Mouse (Mus musculus) adrenal gland, adult (tissue): ENCODE results near the gene Ncstn.

Experiments
- DNase-seq, 2 experiments: peaks; one replicate each; pipeline ENCODE4 v3.0.0; 2022 to 2023; ENCODE audit warnings: low spot score in 1 of 2; ENCODE audit not compliant: inconsistent age in 2 of 2

Gene Ncstn

DNA sequence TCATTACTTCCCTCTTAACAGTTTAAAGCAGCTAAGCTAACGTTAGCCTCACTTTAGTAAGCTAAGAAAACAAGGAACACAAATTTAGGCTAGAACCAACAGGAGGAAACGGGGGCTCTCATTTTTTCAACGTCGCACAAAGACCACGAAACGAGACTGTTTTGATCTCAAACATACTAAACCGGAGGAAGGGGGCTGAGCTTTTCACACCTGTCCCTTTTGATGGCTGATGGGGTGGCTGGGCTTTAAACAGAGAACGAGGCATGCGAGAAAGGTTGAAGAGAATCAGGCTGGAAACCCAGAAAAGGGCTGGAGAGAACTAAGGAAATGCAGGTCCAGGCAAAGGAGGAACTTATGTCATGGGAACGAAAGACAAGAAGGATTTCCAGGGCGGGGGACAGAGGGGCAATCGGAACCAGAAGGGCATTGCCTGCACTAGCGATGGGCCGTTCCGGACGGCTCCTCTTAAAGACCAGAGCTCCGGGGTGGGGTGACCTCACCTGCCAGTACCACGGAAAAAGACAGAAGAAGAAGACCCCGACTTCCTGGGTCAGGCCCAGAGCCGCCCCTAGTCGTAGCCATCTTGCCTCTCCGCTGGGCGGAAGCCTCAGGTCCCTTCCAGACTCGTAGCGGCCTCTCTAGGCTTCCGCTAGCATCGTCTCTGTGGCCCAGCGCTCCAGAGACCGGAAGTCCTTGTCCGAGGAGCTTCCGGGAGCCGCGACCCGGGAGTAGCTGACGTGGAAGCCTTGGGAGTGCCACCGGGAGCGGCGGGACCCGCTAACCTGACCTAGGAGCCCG is at the start of gene Ncstn, which contains the start of gene Copa:
TSS of gene Ncstn (minus strand) at position 695 of the 798 bp plus-strand sequence.
TSS of gene Copa (plus strand) at position 429 of the 798 bp plus-strand sequence.
- peak; percentile 95 to 99 for DNase-seq

DNA sequence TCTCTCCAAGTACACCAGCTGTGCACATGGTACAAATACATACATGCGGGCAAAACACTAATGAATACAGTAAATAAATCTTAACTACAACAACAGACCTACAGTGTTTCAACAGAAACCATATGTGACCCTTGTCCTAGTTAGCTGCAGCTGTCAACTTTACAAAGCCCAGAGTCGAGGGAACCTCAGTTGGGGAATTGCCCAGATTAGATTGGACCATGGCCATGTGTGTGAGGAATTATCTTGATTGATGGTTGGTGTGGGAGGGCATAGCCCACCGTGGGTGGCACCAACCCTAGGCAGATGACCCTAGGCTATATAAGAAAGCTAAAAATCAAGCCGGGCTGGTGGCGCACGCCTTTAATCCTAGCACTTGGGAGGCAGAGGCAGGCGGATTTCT is 49.7 kb upstream of the Ncstn start:
- DNase-seq, result no peak

DNA sequence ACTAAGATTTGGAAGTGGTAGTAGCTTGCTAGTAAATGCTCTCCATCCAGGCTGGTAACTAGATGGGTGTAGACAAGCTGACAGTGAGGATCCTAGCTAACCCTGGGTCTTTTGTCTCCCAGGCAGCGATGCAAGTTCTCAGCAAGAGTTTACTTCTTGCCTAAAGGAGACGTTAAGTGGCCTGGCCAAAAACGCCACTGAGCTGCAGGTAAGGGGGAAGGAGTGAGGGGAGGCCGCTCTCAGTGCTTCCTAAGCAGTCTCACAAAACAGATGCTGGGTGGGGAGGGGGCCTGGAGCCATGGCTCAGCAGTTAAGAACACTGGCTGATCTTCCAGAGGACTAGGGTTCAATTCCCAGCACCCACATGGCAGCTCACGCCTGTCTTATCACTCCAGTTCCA is 47.2 kb upstream of the Ncstn start:
- no peak for DNase-seq

DNA sequence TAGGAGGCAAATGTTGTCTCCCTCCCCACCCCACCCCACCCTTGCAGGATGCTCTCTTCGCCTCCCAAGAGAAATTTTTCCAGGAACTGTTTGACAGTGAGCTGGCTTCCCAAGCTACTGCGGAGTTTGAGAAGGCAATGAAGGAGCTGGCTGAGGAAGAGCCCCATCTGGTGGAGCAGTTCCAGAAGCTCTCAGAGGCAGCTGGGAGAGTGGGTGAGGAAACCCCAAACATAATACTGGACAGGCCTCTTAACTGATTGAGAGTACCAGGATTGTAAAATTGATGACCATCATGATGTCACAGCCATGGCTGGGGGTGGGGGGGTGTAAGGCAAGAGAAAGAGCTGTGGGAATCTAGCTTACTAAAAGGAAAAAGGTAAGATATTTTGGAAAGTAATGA is 46.5 kb upstream of the Ncstn start:
- no peak for DNase-seq

DNA sequence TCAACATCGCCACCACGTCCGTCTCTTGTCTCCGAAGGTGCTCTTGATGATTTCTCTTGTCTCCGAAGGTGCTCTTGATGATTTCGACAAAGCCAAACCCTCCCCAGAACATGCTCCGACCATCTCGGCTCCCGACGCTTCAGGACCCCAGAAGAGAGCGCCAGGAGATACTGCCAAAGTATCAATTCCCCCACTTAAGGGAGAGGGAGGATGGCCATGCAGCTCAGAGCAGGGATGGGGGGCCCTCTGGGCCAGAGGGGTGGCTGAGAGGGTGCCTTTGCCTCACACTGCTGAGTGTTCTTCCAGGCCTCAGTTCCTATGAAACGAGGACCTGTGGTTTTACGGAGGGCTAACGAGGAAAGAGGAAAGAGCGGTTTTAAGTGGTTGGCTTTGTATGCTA is 46.0 kb upstream of the Ncstn start:
- DNase-seq, result no peak

DNA sequence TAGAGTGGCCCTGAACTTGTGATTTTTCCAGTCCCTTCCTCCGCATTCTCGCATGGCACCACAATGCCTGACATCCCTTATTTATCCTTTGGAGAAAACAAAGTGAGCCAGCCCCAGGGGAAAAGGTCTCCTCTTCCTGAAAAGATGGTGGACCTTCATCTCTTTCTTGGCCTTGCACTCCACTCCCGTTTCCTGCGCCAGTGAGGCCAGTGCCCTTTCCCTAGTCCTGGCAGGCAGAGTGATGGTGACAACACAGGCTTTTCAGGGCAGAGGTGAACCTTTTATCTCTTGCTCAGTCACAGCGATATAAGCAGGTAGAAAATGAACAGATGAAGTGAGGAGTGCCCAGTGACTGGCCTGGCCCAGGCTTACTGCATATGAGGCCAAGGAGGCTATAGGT is 44.9 kb upstream of the Ncstn start:
- DNase-seq, result peak; percentile 42 to 80

DNA sequence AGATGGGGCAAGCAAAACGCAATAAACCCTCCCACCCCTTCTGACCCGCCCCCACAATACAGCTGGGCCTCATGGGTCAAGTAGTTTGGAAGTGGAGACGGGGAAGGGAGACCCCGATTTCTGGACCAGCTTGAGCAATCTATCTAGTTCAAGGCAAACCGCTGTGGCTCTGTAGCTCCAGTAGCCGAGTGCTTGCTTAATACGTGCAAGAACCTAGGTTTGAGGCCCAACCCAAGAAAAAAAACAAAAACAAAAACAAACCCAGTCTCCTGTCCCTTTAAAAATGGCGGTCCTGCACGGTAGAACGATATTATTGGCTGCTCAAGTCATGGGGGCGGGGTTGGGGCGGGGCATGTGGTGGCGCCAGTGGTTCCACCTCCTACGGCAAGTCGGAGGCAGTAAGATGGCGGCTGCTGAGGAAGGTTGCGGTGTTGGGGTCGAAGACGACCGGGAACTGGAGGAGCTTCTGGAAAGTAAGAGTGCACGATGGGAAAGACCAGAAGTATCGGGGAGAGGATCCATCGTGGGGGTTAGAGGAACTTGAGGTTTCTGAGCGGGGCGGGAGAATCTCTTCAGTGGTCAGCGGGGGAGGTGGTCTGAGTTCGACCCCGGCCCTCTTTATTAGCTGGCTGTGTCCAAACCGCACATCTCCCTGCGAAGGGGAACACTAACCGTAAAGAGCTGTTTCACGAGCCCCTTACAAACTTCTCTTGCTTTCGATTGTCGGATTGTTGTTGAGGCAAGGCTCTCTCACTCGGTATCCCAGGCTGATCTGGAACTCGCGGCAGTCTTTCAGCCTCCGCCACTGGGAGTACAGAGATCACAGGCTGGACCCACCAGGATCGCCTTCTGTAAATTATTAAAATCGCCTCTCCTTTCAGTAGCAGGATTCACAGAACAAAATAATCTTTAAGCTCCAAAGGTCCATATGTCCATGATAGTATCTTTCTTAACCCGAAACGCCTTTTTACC is 44.1 kb upstream of the Ncstn start, which contains the start of gene Pex19:
TSS of gene Pex19 (plus strand) at position 380 of the 972 bp plus-strand sequence.
- DNase-seq, result peak; percentile 78 to 92

DNA sequence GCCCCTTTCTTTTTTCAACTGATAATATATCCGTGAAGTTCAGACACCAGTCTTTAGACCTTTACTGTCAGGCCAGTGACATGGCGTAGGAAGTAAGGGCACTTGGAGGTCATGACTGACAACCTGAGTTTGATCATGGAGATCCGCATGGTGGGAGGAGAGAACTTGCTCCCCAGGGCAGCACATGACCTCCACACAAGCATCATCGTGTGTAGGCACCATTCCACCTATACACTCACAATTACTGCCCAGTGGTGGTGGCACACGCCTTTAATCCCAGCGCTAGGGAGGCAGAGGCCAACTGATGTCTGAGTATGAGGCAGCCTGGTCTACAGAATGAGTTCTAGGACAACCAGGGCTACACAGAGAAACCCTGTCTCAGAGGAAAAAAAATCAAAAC is 42.0 kb upstream of the Ncstn start:
- DNase-seq, result no peak

DNA sequence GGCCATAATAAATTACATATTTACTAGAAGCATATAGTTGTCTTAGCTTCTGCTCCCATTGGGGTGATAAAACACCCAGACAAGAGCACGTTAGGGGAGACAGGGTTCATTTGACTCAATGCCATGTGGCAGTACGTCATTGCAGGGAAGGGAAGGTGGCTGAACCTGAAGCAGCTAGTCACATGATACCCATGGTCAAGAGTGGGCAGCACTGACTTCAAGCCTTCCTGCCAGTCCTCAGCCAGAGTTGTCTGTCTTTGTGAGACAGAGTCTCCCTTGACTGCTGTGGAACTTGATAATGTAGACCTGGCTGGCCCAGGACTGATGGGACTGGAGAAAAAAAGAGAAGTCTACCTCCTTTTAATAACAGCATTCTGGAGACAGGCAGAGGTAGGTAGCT is 40.1 kb upstream of the Ncstn start:
- DNase-seq, result no peak

DNA sequence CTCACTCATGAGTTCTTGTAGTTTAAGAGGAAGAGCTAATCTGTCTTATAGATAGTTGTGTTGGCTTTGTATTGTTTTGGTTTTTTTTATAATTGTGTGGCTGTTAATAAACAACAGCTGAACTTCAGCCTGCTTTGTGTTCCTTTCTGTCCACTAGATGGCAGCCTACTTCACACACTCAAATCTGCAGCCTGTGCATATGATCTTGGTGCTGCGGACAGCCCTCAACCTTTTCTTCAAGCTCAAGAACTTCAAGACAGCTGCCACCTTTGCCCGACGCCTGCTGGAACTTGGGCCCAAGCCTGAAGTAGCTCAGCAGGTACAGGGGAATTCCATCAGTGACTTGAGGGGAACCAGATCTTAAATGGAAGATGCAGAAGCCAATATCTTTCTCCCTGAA is 37.1 kb upstream of the Ncstn start:
- DNase-seq, result peak; percentile 39 to 78

DNA sequence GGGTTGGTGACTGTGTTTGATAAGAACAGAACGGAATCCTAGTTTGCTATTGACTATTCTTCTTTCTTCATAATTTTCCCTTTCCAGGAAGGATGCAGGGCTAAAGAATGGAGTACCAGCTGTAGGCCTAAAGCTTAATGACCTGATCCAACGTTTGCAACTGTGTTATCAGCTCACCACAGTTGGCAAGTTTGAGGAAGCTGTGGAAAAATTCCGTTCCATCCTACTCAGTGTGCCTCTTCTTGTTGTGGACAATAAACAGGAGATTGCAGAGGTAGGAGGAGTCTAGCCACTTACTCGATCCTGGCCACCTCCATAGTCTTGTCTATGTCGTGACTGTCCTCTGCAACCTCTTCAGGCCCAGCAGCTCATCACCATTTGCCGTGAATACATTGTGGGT is 36.5 kb upstream of the Ncstn start:
- DNase-seq, result no peak

DNA sequence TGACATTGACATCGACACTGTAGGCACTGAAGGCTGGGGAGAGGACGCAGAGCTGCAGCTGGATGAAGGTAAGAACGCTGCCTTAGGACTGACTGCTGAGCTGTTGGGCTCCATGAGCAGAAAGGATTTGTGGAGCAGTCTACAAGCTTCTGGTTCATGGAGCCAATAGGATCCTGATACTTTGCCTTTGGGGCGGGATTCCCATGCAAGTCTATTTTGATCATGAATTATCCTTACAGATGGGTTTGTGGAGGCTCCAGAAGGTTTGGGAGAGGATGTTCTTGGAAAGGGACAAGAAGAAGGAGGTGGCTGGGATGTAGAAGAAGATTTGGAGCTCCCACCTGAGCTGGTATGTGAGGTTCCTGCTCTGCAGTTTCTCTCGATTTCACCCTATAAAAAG is 34.4 kb upstream of the Ncstn start:
- DNase-seq, result no peak

DNA sequence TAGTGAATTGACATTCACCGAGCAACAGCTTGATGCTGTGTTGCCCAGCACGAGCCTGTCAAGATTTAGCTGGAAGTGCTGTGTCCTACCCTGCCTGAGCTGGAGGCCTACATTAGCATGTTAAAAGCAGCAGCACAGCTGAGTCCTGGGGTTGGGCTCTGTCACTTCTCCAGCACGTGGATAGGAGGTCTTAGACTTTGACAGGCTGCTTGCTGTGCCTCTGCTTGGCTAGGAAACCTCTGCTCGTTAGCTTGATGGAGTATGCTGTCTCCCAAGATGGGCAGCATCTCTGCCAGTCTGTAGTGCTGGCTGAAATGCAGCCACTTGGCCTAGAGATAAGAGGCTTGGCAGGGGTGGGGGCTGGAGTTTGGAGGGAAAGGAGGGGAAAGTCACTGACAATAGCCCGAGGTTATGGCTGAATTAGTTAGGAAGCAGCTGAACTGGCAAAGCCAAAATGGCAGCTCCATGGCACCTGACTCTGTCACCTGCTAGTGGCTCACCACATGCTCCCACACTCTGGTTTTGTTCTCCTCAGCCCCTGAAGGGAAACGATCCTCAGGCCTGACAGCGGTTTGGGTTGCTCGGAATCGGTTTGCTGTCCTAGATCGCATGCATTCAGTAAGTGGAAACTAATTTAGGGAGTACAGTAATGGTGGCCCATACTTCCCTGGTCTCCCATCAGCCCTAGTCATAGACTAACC is 25.3 kb upstream of the Ncstn start:
- no peak for DNase-seq

DNA sequence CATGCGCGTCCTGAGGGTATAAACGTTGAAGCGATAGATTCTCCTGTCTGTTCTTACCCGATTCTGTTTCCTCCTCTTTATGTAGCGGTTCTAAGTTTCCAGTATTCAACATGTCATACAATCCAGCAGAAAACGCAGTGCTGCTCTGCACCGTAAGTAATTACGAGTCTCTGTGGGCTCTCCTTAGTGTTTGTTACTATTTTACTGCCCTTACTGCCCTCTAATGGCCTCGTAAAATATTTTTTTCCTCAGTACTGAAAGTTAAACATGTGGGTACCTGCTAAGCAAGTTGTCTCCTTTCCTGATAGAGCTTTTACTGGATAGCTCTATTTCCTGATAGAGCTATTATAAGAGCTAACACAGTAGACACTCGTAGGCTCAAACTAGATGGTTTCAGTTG is 22.5 kb upstream of the Ncstn start:
- DNase-seq, result no peak

DNA sequence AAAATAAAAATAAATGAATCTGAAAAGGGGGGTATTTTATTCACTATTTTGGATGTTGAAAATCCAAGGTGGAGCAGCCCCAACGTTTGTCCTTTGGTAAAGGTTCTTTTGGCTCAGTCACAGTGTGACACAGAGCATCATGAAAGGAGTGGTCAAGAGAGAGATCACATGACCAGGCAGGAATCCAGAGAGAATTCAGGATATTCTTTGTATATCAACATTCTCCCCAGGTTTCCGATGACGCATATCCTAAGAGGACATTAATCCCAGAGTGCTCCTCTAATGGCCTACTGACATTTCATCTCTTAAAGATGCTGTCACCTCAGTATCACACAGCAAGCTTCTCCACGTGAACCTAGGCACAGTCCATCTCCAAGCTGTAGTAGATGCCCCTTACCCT is 21.0 kb upstream of the Ncstn start:
- DNase-seq, result no peak

DNA sequence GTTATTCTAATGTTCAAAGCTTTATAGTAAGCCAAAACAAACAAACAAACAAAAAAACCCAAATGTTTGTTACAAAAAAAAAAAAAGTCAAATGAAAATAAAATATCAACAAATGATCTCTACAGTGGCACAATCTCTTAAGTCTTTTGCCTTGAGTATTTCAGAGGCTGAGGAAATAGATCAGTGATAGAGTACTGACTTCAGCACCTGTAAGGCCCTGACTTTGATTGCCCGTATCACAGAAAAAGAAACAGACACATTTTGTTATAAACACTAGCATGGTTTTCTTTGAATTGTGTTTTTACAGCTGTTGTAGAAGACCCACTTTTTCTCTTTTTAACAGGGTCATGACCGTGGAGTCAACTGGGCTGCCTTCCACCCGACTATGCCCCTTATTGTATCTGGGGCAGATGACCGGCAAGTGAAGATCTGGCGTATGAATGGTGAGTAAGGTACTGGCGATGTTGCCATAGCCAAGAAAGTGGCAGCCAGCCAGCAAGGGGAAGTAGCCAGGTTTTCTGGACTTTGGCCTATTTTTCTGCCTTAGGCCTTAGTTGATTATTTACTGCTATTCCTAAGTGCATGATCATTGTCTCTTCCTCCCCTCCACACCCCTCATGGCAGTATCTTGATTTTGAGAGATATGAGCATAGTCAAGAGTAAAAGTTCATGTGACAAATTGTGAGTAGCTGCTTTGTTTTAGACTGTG is 16.9 kb upstream of the Ncstn start:
- DNase-seq, result peak in 1 of 2 experiments; percentile 58

DNA sequence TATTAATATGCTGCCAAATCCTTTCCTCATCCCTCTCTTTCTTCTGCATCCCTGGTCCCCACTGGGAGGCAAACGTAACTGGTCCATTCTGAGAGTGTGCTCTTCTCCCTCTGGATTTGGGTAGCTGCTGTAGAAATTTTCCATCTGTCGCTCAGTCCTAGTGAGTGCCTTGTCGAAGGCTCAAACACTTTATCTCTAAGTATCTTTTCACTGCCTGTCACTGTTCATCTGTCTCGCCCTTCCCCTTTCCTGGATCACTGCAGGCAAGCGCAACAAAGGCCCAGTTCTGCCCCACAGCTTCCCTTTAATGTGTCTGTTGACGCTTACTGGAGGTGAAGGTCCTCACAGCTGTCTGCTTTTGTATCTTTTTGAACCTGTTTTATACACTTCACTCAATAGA is 12.6 kb upstream of the Ncstn start:
- DNase-seq, result no peak

DNA sequence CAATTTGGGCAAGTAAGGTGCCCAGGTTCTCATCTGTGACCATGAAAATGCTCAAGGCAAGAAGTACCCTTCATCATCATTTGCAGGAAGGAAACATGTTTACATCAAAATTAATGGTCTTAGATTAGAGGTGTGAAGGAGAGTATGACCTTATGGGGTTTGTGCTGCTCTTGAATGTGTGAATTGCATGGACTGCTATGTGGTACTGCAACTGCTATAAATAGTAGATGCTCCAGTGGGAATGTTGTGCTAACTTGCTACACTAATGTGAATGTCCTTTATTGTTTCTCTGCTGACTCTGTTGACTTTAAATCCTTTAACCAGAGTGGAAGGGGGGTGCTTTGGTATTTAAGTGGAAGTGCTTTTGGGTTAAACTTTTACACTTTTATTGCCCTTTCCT is 11.7 kb upstream of the Ncstn start:
- no peak for DNase-seq

DNA sequence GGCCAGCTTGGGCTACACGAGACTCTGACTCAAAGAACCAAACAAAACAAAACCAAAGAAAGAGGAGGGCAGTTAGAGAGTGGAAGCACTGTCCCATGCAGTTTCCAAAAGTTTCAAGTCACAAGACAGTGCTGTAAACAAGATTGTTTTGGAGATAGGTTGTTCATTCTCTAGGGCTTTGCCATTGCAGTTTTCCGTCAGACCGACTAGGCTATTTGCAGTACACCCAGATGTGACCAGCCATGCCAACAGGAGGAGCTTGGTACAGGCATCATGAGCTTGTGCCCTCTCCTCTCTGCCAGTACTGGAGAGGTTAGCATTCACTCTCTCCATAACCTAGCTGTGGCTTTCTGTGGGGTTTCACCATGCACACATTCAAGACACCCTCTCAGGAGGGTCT is 10.9 kb upstream of the Ncstn start:
- DNase-seq, result peak in 1 of 2 experiments; percentile 46

DNA sequence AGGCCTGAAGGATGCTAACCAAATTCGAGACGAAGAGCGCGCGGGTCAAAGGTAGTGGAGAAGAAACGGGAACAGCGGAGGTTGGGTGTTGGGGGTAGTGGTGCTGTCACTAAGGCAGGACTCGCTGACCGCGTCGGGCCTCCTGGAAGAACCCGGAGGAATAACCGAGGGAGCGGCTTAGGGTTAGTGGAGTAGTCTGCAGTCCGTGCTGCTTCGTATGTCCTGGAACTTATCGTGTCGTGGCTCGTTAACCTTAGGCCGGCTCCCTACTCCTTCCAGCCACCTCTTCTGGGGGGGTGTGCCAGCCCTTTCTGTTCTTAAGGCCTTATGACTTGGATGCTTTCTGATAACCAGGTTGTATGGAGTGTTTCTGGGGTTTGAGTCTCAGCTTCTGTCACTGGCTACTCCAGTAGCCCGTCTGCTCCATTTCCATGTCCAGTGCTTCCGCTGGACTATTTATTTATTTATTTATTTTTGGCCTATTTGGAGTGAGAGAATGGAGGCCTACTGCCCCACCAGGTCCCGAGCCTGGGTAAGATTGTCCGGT is 377 bp upstream of the Ncstn start:
- no peak for DNase-seq
